Mouse (Mus musculus): Measurements from ENCODE around the gene Thada.

The Thada gene

GRCm38 (mm10) chr17:84465753-84466608, at the start of gene Thada:
Gene Thada (minus strand): TSS chr17:84466205.
- DNase-seq (ENCODE audit: low spot score in 2 of 2), result peak; percentile 98

GRCm38 (mm10) chr17:84512516-84513085, 46.6 kb upstream of the Thada start:
- DNase-seq (ENCODE audit: low spot score in 2 of 2), result no peak

- DNase-seq (ENCODE audit: low spot score in 2 of 2), result peak; percentile 68 to 82
Measured at GRCm38 (mm10) chr17:84511682-84512515, 45.9 kb upstream of the Thada start, which contains the start of gene Plekhh2. Gene Plekhh2 (plus strand): TSS chr17:84511895.

GRCm38 (mm10) chr17:84510961-84511639, 45.1 kb upstream of the Thada start:
- DNase-seq (ENCODE audit: low spot score in 2 of 2), result no peak

- peak; percentile 20 to 49 for DNase-seq (ENCODE audit: low spot score in 2 of 2)
Measured at GRCm38 (mm10) chr17:84510355-84510754, 44.4 kb upstream of the Thada start.

GRCm38 (mm10) chr17:84509176-84509575, 43.2 kb upstream of the Thada start:
- no peak for DNase-seq (ENCODE audit: low spot score in 2 of 2)

GRCm38 (mm10) chr17:84508736-84509135, 42.7 kb upstream of the Thada start:
- no peak for DNase-seq (ENCODE audit: low spot score in 2 of 2)

GRCm38 (mm10) chr17:84505922-84506321, 39.9 kb upstream of the Thada start:
- no peak for DNase-seq (ENCODE audit: low spot score in 2 of 2)

GRCm38 (mm10) chr17:84502341-84502740, 36.3 kb upstream of the Thada start:
- DNase-seq (ENCODE audit: low spot score in 2 of 2), result no peak

GRCm38 (mm10) chr17:84498639-84499038, 32.6 kb upstream of the Thada start:
- peak in 1 of 2 experiments; percentile 30 for DNase-seq (ENCODE audit: low spot score in 2 of 2)

- DNase-seq (ENCODE audit: low spot score in 2 of 2), result no peak
Measured at GRCm38 (mm10) chr17:84497972-84498604, 32.1 kb upstream of the Thada start.

GRCm38 (mm10) chr17:84497559-84497958, 31.6 kb upstream of the Thada start:
- no peak for DNase-seq (ENCODE audit: low spot score in 2 of 2)

- DNase-seq (ENCODE audit: low spot score in 2 of 2), result no peak
Measured at GRCm38 (mm10) chr17:84497026-84497425, 31.0 kb upstream of the Thada start.

GRCm38 (mm10) chr17:84492255-84492880, 26.4 kb upstream of the Thada start:
- no peak for DNase-seq (ENCODE audit: low spot score in 2 of 2)

- no peak for DNase-seq (ENCODE audit: low spot score in 2 of 2)
Measured at GRCm38 (mm10) chr17:84487415-84487814, 21.4 kb upstream of the Thada start.

GRCm38 (mm10) chr17:84483673-84484320, 17.8 kb upstream of the Thada start:
- peak in 1 of 2 experiments; percentile 18 for DNase-seq (ENCODE audit: low spot score in 2 of 2)

- no peak for DNase-seq (ENCODE audit: low spot score in 2 of 2)
Measured at GRCm38 (mm10) chr17:84482831-84483230, 16.8 kb upstream of the Thada start.

GRCm38 (mm10) chr17:84480464-84481355, 14.7 kb upstream of the Thada start:
- DNase-seq (ENCODE audit: low spot score in 2 of 2), result no peak

GRCm38 (mm10) chr17:84478276-84478675, 12.3 kb upstream of the Thada start:
- DNase-seq (ENCODE audit: low spot score in 2 of 2), result no peak
